Comparison of ENCODE assay signal across 9 mouse cellular contexts in genomic region chr4:150258388-150258787, GRCm38 (mm10). TPM values are rescaled to one million over a fixed set of nuclear protein-coding genes. Genes with fewer than 3 reads are reported as not detected.
DNase-seq lines count a peak whose midpoint lies in the region; ATAC-seq and TF ChIP-seq lines count a peak whose summit lies in the region.
"Had no signal": no experiment of that assay in that cellular context is flagged by ENCODE, and none has a peak within 500 bp of the region (broad histone marks: within the 10 kb centered on the region; RNA-seq: fewer than 3 reads in every experiment).

No protein-coding gene starts in this region.

- no peak for TF ChIP-seq CTCF in lung, embryonic 14.5 days (IDR thresholded peaks at IDR 0.05; ENCODE audit: low read depth)
- TF ChIP-seq CTCF in cortical plate, adult 2 months (IDR thresholded peaks at IDR 0.05; ENCODE audit: extremely low read depth, insufficient read depth, low read length), result no peak
- no peak for TF ChIP-seq CTCF in thymus, adult 2 months (IDR thresholded peaks at IDR 0.05; ENCODE audit: borderline replicate concordance, control insufficient read depth, extremely low read depth, insufficient read depth, low read length, poor library complexity)

- H3K9ac ChIP-seq in lung, embryonic 14.5 days, result no peak overlapping the region
- no peak overlapping the region for H3K9ac ChIP-seq in hindbrain, embryonic 12.5 days
- no peak overlapping the region for H3K9ac ChIP-seq in neural tube, embryonic 14.5 days (replicated peaks; ENCODE audit: low read depth, low read length)

- H3K4me1 ChIP-seq in lung, embryonic 14.5 days (ENCODE audit: insufficient read depth), result peaks cover 11% of the 10 kb centered on the region; the same call in 1 of the 2 replicates
- peaks cover 6% of the 10 kb centered on the region for H3K4me1 ChIP-seq in cortical plate, adult 2 months (ENCODE audit: control insufficient read depth, insufficient read depth, low read length)
- peaks cover 31% of the 10 kb centered on the region for H3K4me1 ChIP-seq in hindbrain, embryonic 12.5 days
- peaks cover 11% of the 10 kb centered on the region; the same call in 1 of the 2 replicates for H3K4me1 ChIP-seq in neural tube, embryonic 14.5 days (ENCODE audit: control insufficient read depth, insufficient read depth, low read length)
- H3K4me1 ChIP-seq in thymus, adult 2 months (replicated peaks; ENCODE audit: control insufficient read depth, insufficient read depth, low read length), result no peaks in the 10 kb centered on the region

- no peak for ATAC-seq in lung, embryonic 14.5 days (ENCODE audit: insufficient read depth)
- ATAC-seq in hindbrain, embryonic 12.5 days (ENCODE audit: low FRiP score), result no peak
- ATAC-seq in neural tube, embryonic 14.5 days (ENCODE audit: low read depth), result no peak

- peak overlapping the region; percentile 77 for H3K27ac ChIP-seq in lung, embryonic 14.5 days (ENCODE audit: low read depth)
- H3K27ac ChIP-seq in cortical plate, adult 2 months (ENCODE audit: insufficient read depth, low read length), result peak overlapping the region; percentile 20; the same call in 1 of the 2 replicates
- peak overlapping the region; percentile 67 for H3K27ac ChIP-seq in hindbrain, embryonic 12.5 days
- H3K27ac ChIP-seq in neural tube, embryonic 14.5 days (ENCODE audit: low read depth, low read length), result peak overlapping the region; percentile 31; the same call in 1 of the 2 replicates
- H3K27ac ChIP-seq in thymus, adult 2 months (ENCODE audit: control insufficient read depth, insufficient read depth, low read length), result no peak overlapping the region

- H3K27me3 ChIP-seq in lung, embryonic 14.5 days (ENCODE audit: insufficient read depth, low read length), result no peaks in the 10 kb centered on the region
- no peaks in the 10 kb centered on the region for H3K27me3 ChIP-seq in hindbrain, embryonic 12.5 days
- H3K27me3 ChIP-seq in neural tube, embryonic 14.5 days (ENCODE audit: control insufficient read depth, insufficient read depth, low read length), result no peaks in the 10 kb centered on the region
- H3K27me3 ChIP-seq in thymus, adult 2 months (ENCODE audit: control insufficient read depth, insufficient read depth, low read length), result no peaks in the 10 kb centered on the region

- TF ChIP-seq POLR2A in cortical plate, adult 2 months (IDR thresholded peaks at IDR 0.05; ENCODE audit: extremely low read depth, insufficient read depth, low read length), result no peak
- TF ChIP-seq POLR2A in thymus, adult 2 months (IDR thresholded peaks at IDR 0.05; ENCODE audit: control insufficient read depth, extremely low read depth, insufficient read depth, low read length, poor library complexity), result no peak

- H3K4me2 ChIP-seq in lung, embryonic 14.5 days, result no peak overlapping the region
- H3K4me2 ChIP-seq in hindbrain, embryonic 12.5 days (replicated peaks), result no peak overlapping the region
- no peak overlapping the region for H3K4me2 ChIP-seq in neural tube, embryonic 14.5 days (ENCODE audit: low read depth, low read length)

- no peak overlapping the region for H3K4me3 ChIP-seq in lung, embryonic 14.5 days (ENCODE audit: low read depth, low read length)
- no peak overlapping the region for H3K4me3 ChIP-seq in cortical plate, adult 2 months (ENCODE audit: insufficient read depth, low read length)
- no peak overlapping the region for H3K4me3 ChIP-seq in hindbrain, embryonic 12.5 days
- H3K4me3 ChIP-seq in neural tube, embryonic 14.5 days (ENCODE audit: low read depth, low read length), result no peak overlapping the region
- H3K4me3 ChIP-seq in thymus, adult 2 months (ENCODE audit: control insufficient read depth, insufficient read depth, low read length), result no peak overlapping the region
- H3K4me3 ChIP-seq: erythroblast, embryonic 14.5 days had no signal

- DNase-seq in lung, embryonic 14.5 days, result no peak
- no peak for DNase-seq in lung, postnatal 36 days
- DNase-seq in gastrocnemius, adult 8-10 months (ENCODE audit: low spot score in 2 of 2), result no peak
- DNase-seq in thymus, adult 2 months, result no peak
- DNase-seq: thymus, postnatal 4 days had no signal

- no peaks in the 10 kb centered on the region for H3K9me3 ChIP-seq in lung, embryonic 14.5 days (ENCODE audit: low read depth, low read length)
- H3K9me3 ChIP-seq in hindbrain, embryonic 12.5 days (replicated peaks), result no peaks in the 10 kb centered on the region
- H3K9me3 ChIP-seq in neural tube, embryonic 14.5 days (ENCODE audit: control insufficient read depth, low read length), result no peaks in the 10 kb centered on the region

- WGBS in lung, embryonic 14.5 days, result 46% methylated on average over 14 of the region's 14 CpGs
- WGBS in hindbrain, embryonic 12.5 days, result 52% methylated on average over 14 of the region's 14 CpGs
- WGBS in neural tube, embryonic 14.5 days, result 58% methylated on average over 14 of the region's 14 CpGs
- 89% methylated on average over 14 of the region's 14 CpGs for WGBS in thymus, adult 2 months

- no peaks in the 10 kb centered on the region for H3K36me3 ChIP-seq in lung, embryonic 14.5 days (ENCODE audit: insufficient read depth)
- no peaks in the 10 kb centered on the region for H3K36me3 ChIP-seq in hindbrain, embryonic 12.5 days
- no peaks in the 10 kb centered on the region for H3K36me3 ChIP-seq in neural tube, embryonic 14.5 days (ENCODE audit: control insufficient read depth, insufficient read depth, low read length)
- H3K36me3 ChIP-seq in thymus, adult 2 months (ENCODE audit: control insufficient read depth, insufficient read depth, low read length), result no peaks in the 10 kb centered on the region

RNA-seq across cellular contexts. Expression of gene Eno1, which starts 21.9 kb away (rescaled TPM):
- 1,829 and 1,952 TPM in 2 replicates for polyA plus RNA-seq in lung, embryonic 14.5 days (2014; fragmentation: Nextera tagmentation; extraction: Ambion mirVana)
- 902 and 906 TPM in 2 replicates for polyA plus RNA-seq in cortical plate, adult 2 months (2012; rRNA removed)
- polyA plus RNA-seq in hindbrain, embryonic 12.5 days (2016; fragmentation: Nextera tagmentation; extraction: Ambion mirVana), result 1,309 and 1,398 TPM in 2 replicates
- 974 and 1,050 TPM in 2 replicates for polyA plus RNA-seq in neural tube, embryonic 14.5 days (2014; fragmentation: Nextera tagmentation; extraction: Ambion mirVana)
- 10 to 100 TPM; 55.0 to 77.6 (median 67.7) TPM for total RNA-seq in gastrocnemius, adult 8-10 months (2022)
- polyA plus RNA-seq in thymus, adult 2 months (2012; rRNA removed), result 296 and 344 TPM in 2 replicates

RNA-seq across cellular contexts. Expression of gene Rere, which starts 23.1 kb away (rescaled TPM):
- polyA plus RNA-seq in lung, embryonic 14.5 days (2014; fragmentation: Nextera tagmentation; extraction: Ambion mirVana), result 41.1 and 41.5 TPM in 2 replicates
- 44.2 and 50.5 TPM in 2 replicates for polyA plus RNA-seq in cortical plate, adult 2 months (2012; rRNA removed)
- 60.5 and 66.1 TPM in 2 replicates for polyA plus RNA-seq in hindbrain, embryonic 12.5 days (2016; fragmentation: Nextera tagmentation; extraction: Ambion mirVana)
- 50.5 and 50.7 TPM in 2 replicates for polyA plus RNA-seq in neural tube, embryonic 14.5 days (2014; fragmentation: Nextera tagmentation; extraction: Ambion mirVana)
- total RNA-seq in gastrocnemius, adult 8-10 months (2022), result 10 to 100 TPM; 53.7 to 93.1 (median 66.0) TPM
- 52.5 and 62.1 TPM in 2 replicates for polyA plus RNA-seq in thymus, adult 2 months (2012; rRNA removed)

RNA-seq across cellular contexts. Expression of gene Car6, which starts 57.3 kb away (rescaled TPM):
- not detected in 2 replicates for polyA plus RNA-seq in lung, embryonic 14.5 days (2014; fragmentation: Nextera tagmentation; extraction: Ambion mirVana)
- polyA plus RNA-seq in cortical plate, adult 2 months (2012; rRNA removed), result not detected in 2 replicates
- 0.41 TPM in 1 of 2 replicates, not detected in the other for polyA plus RNA-seq in hindbrain, embryonic 12.5 days (2016; fragmentation: Nextera tagmentation; extraction: Ambion mirVana)
- polyA plus RNA-seq in neural tube, embryonic 14.5 days (2014; fragmentation: Nextera tagmentation; extraction: Ambion mirVana), result not detected in 2 replicates
- total RNA-seq in gastrocnemius, adult 8-10 months (2022), result not detected
- 0.31 and 0.40 TPM in 2 replicates for polyA plus RNA-seq in thymus, adult 2 months (2012; rRNA removed)
- polyA plus RNA-seq: erythroblast, embryonic 14.5 days had no signal
